Mouse (Mus musculus): ENCODE measurements around the gene C8a. TPM values are rescaled to one million over a fixed set of nuclear protein-coding genes. Genes with fewer than 3 reads are reported as not detected.
A peak's percentile ranks its signal among the peaks of the same experiment; 100 is the strongest.

C8a gene
- polyA plus RNA-seq, 1 experiment from 2014 or later, result not detected

DNA sequence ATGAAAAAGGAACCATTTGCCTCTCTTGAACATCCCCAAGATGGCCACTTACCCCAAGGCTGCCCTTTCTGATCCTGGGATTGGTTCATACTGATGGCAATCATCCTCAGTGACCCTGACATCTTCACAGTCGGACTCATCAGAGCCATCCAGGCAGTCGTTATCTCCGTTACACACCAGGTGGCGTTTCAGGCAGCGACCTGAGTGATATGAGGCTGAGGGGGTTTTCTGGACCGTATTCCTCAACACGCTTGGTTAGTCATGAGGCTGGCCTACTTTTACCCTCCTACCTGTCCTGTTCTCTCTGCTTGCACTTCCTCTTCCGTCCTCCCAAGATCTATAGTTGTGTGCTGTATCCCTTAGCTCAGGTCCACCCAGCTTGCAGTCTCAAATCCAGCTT is 15.0 kb downstream of the C8a start:
- ATAC-seq, result no peak
- H3K27ac ChIP-seq (ENCODE audit: low read length), result no peak overlapping the region
- H3K4me1 ChIP-seq (ENCODE audit: control insufficient read depth, insufficient read depth, low read length), result no peaks in the 10 kb centered on the region
- no peak overlapping the region for H3K4me2 ChIP-seq (ENCODE audit: low read length)
- WGBS, result 79% methylated on average over 8 of the region's 8 CpGs
- no peaks in the 10 kb centered on the region for H3K27me3 ChIP-seq (ENCODE audit: control insufficient read depth, insufficient read depth, low read depth, low read length)
- H3K9ac ChIP-seq (ENCODE audit: low read depth, low read length), result no peak overlapping the region
- H3K9me3 ChIP-seq (replicated peaks; ENCODE audit: control insufficient read depth, low read length, poor library complexity, severe bottlenecking), result no peaks in the 10 kb centered on the region
- no peak overlapping the region for H3K4me3 ChIP-seq (ENCODE audit: low read depth, low read length)
- H3K36me3 ChIP-seq (ENCODE audit: control insufficient read depth, insufficient read depth, low read length), result no peaks in the 10 kb centered on the region

DNA sequence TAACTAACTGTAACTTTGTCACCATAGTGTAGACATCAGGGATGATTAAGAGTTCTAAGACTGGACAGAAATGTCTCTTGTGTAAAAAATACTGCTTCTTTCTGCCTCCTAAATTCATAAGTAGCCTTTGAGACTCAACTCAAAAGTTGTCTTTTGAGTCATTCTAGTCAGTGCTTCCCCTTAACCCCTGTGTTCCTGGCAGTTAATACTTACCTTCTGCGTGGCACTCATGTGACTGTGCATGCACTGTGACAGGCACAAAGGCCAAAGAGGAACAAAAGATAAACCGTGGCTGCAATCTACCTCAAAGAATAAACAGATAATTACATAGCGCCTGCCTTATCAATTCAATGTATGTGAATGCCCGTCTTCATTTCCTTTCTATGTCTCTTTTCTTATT is 18.4 kb downstream of the C8a start:
- no peaks in the 10 kb centered on the region for H3K36me3 ChIP-seq (ENCODE audit: control insufficient read depth, insufficient read depth, low read length)
- no peak overlapping the region for H3K4me2 ChIP-seq (ENCODE audit: low read length)
- no peak overlapping the region for H3K4me3 ChIP-seq (ENCODE audit: low read depth, low read length)
- 78% methylated on average over 4 of the region's 4 CpGs for WGBS
- no peak overlapping the region for H3K27ac ChIP-seq (ENCODE audit: low read length)
- no peaks in the 10 kb centered on the region for H3K4me1 ChIP-seq (ENCODE audit: control insufficient read depth, insufficient read depth, low read length)
- no peaks in the 10 kb centered on the region for H3K9me3 ChIP-seq (replicated peaks; ENCODE audit: control insufficient read depth, low read length, poor library complexity, severe bottlenecking)
- no peak for ATAC-seq
- H3K27me3 ChIP-seq (ENCODE audit: control insufficient read depth, insufficient read depth, low read depth, low read length), result no peaks in the 10 kb centered on the region
- H3K9ac ChIP-seq (ENCODE audit: low read depth, low read length), result no peak overlapping the region

- Histone ChIP-seq H3K4me3 (ENCODE audit: low read depth, low read length) (no peak within 1 kb of the TSS), H3K36me3 (ENCODE audit: control insufficient read depth, insufficient read depth, low read length) (no peaks in the 10 kb centered on the region), H3K9me3 (replicated peaks; ENCODE audit: control insufficient read depth, low read length, poor library complexity, severe bottlenecking) (no peaks in the 10 kb centered on the region), H3K4me2 (ENCODE audit: low read length) (no peak within 1 kb of the TSS), H3K9ac (ENCODE audit: low read depth, low read length) (no peak within 1 kb of the TSS), H3K27ac (ENCODE audit: low read length) (no peak within 1 kb of the TSS), H3K27me3 (ENCODE audit: control insufficient read depth, insufficient read depth, low read depth, low read length) (no peaks in the 10 kb centered on the region), H3K4me1 (ENCODE audit: control insufficient read depth, insufficient read depth, low read length) (no peaks in the 10 kb centered on the region)
- no peak for ATAC-seq
- 74% methylated on average over 1 of the region's 1 CpGs for WGBS
Measured at GRCm38 (mm10) chr4:104857029-104857428, 19.2 kb downstream of the C8a start, which contains the start of gene Gm17662. Gm17662 (plus strand) TSS chr4:104857329.

GRCm38 (mm10) chr4:104855216-104855615 is 21.0 kb downstream of the C8a start:
- H3K4me1 ChIP-seq (ENCODE audit: control insufficient read depth, insufficient read depth, low read length), result no peaks in the 10 kb centered on the region
- no peak overlapping the region for H3K27ac ChIP-seq (ENCODE audit: low read length)
- WGBS, result 83% methylated on average over 2 of the region's 2 CpGs
- no peak overlapping the region for H3K4me2 ChIP-seq (ENCODE audit: low read length)
- no peaks in the 10 kb centered on the region for H3K36me3 ChIP-seq (ENCODE audit: control insufficient read depth, insufficient read depth, low read length)
- no peak overlapping the region for H3K4me3 ChIP-seq (ENCODE audit: low read depth, low read length)
- ATAC-seq, result no peak
- no peak overlapping the region for H3K9ac ChIP-seq (ENCODE audit: low read depth, low read length)
- H3K9me3 ChIP-seq (replicated peaks; ENCODE audit: control insufficient read depth, low read length, poor library complexity, severe bottlenecking), result no peaks in the 10 kb centered on the region
- H3K27me3 ChIP-seq (ENCODE audit: control insufficient read depth, insufficient read depth, low read depth, low read length), result no peaks in the 10 kb centered on the region

DNA sequence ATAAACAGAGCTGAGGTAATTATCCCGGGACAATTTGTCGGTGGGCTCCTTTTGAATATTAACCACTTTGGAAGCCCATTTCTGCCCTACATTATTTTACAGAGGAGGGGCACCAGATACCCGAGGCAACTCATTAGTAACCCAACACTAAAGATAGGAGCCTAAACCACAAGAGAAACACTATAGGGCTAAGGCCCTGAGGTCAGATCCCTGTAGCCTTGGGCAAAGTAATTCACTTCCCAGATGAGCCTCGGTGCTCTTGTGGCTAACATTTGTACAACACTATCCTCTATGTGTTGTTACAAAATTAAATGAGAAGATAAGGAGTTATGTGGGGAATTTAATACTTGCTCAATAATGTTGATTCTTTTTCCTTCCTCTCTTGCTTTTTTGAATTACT is 32.7 kb downstream of the C8a start:
- no peak for ATAC-seq
- H3K4me1 ChIP-seq (ENCODE audit: control insufficient read depth, insufficient read depth, low read length), result no peaks in the 10 kb centered on the region; the same call in 1 of the 2 replicates
- 31% methylated on average over 4 of the region's 4 CpGs for WGBS

DNA sequence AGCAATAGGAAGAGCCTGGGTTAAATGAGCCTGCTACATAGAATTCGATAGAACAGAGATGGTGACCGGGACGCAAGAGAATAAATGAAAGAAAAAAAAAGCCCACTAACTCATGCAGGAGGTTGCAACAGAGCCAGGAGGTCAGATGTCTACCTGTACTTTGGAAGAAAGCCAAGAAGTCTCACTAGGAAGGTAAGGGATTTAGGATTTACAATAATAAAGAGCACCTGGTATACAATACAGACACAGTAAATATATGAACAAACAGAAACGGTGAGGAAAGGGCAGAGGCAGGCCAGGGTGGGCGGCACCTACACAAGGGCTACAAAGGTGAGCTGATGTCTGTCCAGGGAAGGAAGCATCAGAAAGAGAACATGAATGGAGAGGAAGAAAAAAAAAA is 34.0 kb downstream of the C8a start:
- WGBS, result 89% methylated on average over 5 of the region's 5 CpGs
- Histone ChIP-seq H3K4me3 (ENCODE audit: low read depth, low read length) (no peak overlapping the region), H3K4me1 (ENCODE audit: control insufficient read depth, insufficient read depth, low read length) (no peaks in the 10 kb centered on the region; the same call in 1 of the 2 replicates), H3K9me3 (replicated peaks; ENCODE audit: control insufficient read depth, low read length, poor library complexity, severe bottlenecking) (no peaks in the 10 kb centered on the region), H3K27me3 (ENCODE audit: control insufficient read depth, insufficient read depth, low read depth, low read length) (no peaks in the 10 kb centered on the region), H3K4me2 (ENCODE audit: low read length) (no peak overlapping the region), H3K9ac (ENCODE audit: low read depth, low read length) (no peak overlapping the region), H3K27ac (ENCODE audit: low read length) (no peak overlapping the region), H3K36me3 (ENCODE audit: control insufficient read depth, insufficient read depth, low read length) (no peaks in the 10 kb centered on the region)
- no peak for ATAC-seq

More for the DNA sequence above, 32.7 kb downstream of the C8a start:
- no peak overlapping the region for H3K4me3 ChIP-seq (ENCODE audit: low read depth, low read length)
- no peaks in the 10 kb centered on the region for H3K9me3 ChIP-seq (replicated peaks; ENCODE audit: control insufficient read depth, low read length, poor library complexity, severe bottlenecking)
- no peak overlapping the region for H3K9ac ChIP-seq (ENCODE audit: low read depth, low read length)
- H3K36me3 ChIP-seq (ENCODE audit: control insufficient read depth, insufficient read depth, low read length), result no peaks in the 10 kb centered on the region
- no peak overlapping the region for H3K4me2 ChIP-seq (ENCODE audit: low read length)
- H3K27ac ChIP-seq (ENCODE audit: low read length), result no peak overlapping the region
- no peaks in the 10 kb centered on the region for H3K27me3 ChIP-seq (ENCODE audit: control insufficient read depth, insufficient read depth, low read depth, low read length)

GRCm38 (mm10) chr4:104838342-104838741 is 37.9 kb downstream of the C8a start:
- Histone ChIP-seq H3K27me3 (ENCODE audit: control insufficient read depth, insufficient read depth, low read depth, low read length) (no peaks in the 10 kb centered on the region), H3K4me2 (ENCODE audit: low read length) (no peak overlapping the region), H3K9me3 (replicated peaks; ENCODE audit: control insufficient read depth, low read length, poor library complexity, severe bottlenecking) (no peaks in the 10 kb centered on the region), H3K4me3 (ENCODE audit: low read depth, low read length) (no peak overlapping the region), H3K9ac (ENCODE audit: low read depth, low read length) (no peak overlapping the region), H3K4me1 (ENCODE audit: control insufficient read depth, insufficient read depth, low read length) (peaks cover 13% of the 10 kb centered on the region; the same call in 1 of the 2 replicates), H3K36me3 (ENCODE audit: control insufficient read depth, insufficient read depth, low read length) (no peaks in the 10 kb centered on the region), H3K27ac (ENCODE audit: low read length) (no peak overlapping the region)
- 88% methylated on average over 2 of the region's 2 CpGs for WGBS
- ATAC-seq, result no peak

- ATAC-seq, result peak; percentile 90
- Histone ChIP-seq H3K4me3 (ENCODE audit: low read depth, low read length) (no peak overlapping the region), H3K9me3 (replicated peaks; ENCODE audit: control insufficient read depth, low read length, poor library complexity, severe bottlenecking) (no peaks in the 10 kb centered on the region), H3K36me3 (ENCODE audit: control insufficient read depth, insufficient read depth, low read length) (no peaks in the 10 kb centered on the region), H3K27me3 (ENCODE audit: control insufficient read depth, insufficient read depth, low read depth, low read length) (no peaks in the 10 kb centered on the region), H3K4me1 (ENCODE audit: control insufficient read depth, insufficient read depth, low read length) (peaks cover 13% of the 10 kb centered on the region; the same call in 1 of the 2 replicates), H3K4me2 (ENCODE audit: low read length) (no peak overlapping the region), H3K27ac (ENCODE audit: low read length) (peak overlapping the region; percentile 60), H3K9ac (ENCODE audit: low read depth, low read length) (no peak overlapping the region)
- 9% methylated on average over 5 of the region's 5 CpGs for WGBS
Measured at GRCm38 (mm10) chr4:104835096-104835495, 41.1 kb downstream of the C8a start.

- ATAC-seq, result no peak
- no peaks in the 10 kb centered on the region for H3K27me3 ChIP-seq (ENCODE audit: control insufficient read depth, insufficient read depth, low read depth, low read length)
Measured at GRCm38 (mm10) chr4:104828939-104829338, 47.3 kb downstream of the C8a start.

More at GRCm38 (mm10) chr4:104828939-104829338, 47.3 kb downstream of the C8a start:
- H3K9ac ChIP-seq (ENCODE audit: low read depth, low read length), result no peak overlapping the region
- H3K36me3 ChIP-seq (ENCODE audit: control insufficient read depth, insufficient read depth, low read length), result no peaks in the 10 kb centered on the region
- H3K4me1 ChIP-seq (ENCODE audit: control insufficient read depth, insufficient read depth, low read length), result peaks cover 4% of the 10 kb centered on the region; the same call in 1 of the 2 replicates
- H3K4me2 ChIP-seq (ENCODE audit: low read length), result no peak overlapping the region
- H3K4me3 ChIP-seq (ENCODE audit: low read depth, low read length), result no peak overlapping the region
- H3K27ac ChIP-seq (ENCODE audit: low read length), result no peak overlapping the region
- H3K9me3 ChIP-seq (replicated peaks; ENCODE audit: control insufficient read depth, low read length, poor library complexity, severe bottlenecking), result no peaks in the 10 kb centered on the region
- WGBS, result 80% methylated on average over 5 of the region's 5 CpGs

Measured in midbrain, embryonic 16.5 days (tissue).